Mouse (Mus musculus) heart, embryonic 15.5 days (tissue): Measurements from ENCODE around the gene Prdm15. TPM values are rescaled to one million over a fixed set of nuclear protein-coding genes. Genes with fewer than 3 reads are reported as not detected.

Experiments
- ATAC-seq: fragments of 200-750 bp; cut with Nextera tagmentation; replicated peaks from 2 replicates; pipeline ENCODE4 v1.8.0; 2017; ENCODE audit warnings: low read depth, moderate TSS enrichment; ENCODE audit not compliant: insufficient number of reproducible peaks, insufficient read depth, low FRiP score
- H3K27ac ChIP-seq: fragments of 300-500 bp; sonication (generic); 2 replicates; pipeline ENCODE4 v1.5.1; 2015; ENCODE audit warnings: mild to moderate bottlenecking, inconsistent platforms
- H3K27me3 ChIP-seq: fragments of 300-500 bp; sonication (generic); 2 replicates; pipeline ENCODE4 v1.6.1; 2015; ENCODE audit warnings: inconsistent platforms
- H3K36me3 ChIP-seq: fragments of 300-500 bp; sonication (generic); 2 replicates; pipeline ENCODE4 v1.6.1; 2015; ENCODE audit warnings: mild to moderate bottlenecking, inconsistent platforms
- H3K4me1 ChIP-seq: fragments of 300-500 bp; sonication (generic); replicated peaks from 2 replicates; pipeline ENCODE4 v1.6.1; 2015; ENCODE audit warnings: inconsistent platforms
- H3K4me2 ChIP-seq: fragments of 300-500 bp; sonication (generic); 2 replicates; pipeline ENCODE4 v1.6.1; 2015; ENCODE audit warnings: inconsistent platforms, mild to moderate bottlenecking, moderate library complexity
- H3K4me3 ChIP-seq: fragments of 300-500 bp; sonication (generic); 2 replicates; pipeline ENCODE4 v1.5.1; 2015; ENCODE audit warnings: mild to moderate bottlenecking, inconsistent platforms
- H3K9ac ChIP-seq: fragments of 300-500 bp; sonication (generic); 2 replicates; pipeline ENCODE4 v1.6.1; 2015; ENCODE audit warnings: mild to moderate bottlenecking, inconsistent platforms
- H3K9me3 ChIP-seq: fragments of 300-500 bp; sonication (generic); replicated peaks from 2 replicates; pipeline ENCODE4 v1.6.1; 2016; ENCODE audit warnings: inconsistent platforms
- WGBS: fragments of 180-500 bp; shearing (Covaris S2); methylation state at CpG from one replicate; pipeline ENCODE4 v1.1.7; 2015; ENCODE audit warnings: mixed read lengths; 5-methylcytosine and 5-hydroxymethylcytosine counted together
- polyA plus RNA-seq: library from polyadenylated mRNA; unstranded; fragments of >200 nt; fragmentation: Nextera tagmentation; extraction: Ambion mirVana; gene quantifications from 2 replicates; pipeline ENCODE4 v1.2.1, GENCODE M21; 2015

Prdm15 gene
- polyA plus RNA-seq, 1 experiment from 2014 or later: 4.8 TPM

DNA sequence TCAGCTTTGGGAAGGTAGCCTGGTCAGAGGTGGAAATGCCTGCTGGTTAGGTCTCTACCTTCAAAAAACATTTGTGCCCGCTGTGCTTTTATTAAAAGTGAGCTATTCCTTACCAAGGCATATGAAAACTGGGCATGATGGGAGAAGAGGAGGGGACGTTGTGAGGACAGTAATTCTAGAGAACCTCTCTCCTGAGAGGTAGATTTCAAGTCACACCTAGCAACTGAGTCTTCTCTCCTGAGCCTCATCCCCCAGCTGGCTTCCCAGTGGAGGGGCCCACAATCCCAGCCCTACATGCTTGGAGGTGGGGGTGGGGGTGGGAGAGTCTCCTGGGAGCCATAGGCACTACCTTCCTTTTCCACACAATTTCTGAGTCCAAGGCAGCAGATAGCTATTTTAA is 87.0 kb downstream of the Prdm15 start:
- peaks cover 20% of the 10 kb centered on the region for H3K4me1 ChIP-seq
- peaks cover 47% of the 10 kb centered on the region for H3K27me3 ChIP-seq
- H3K4me3 ChIP-seq: no peak overlapping the region
- no peak overlapping the region for H3K9ac ChIP-seq
- no peaks in the 10 kb centered on the region for H3K36me3 ChIP-seq
- WGBS: 69% methylated on average over 2 of the region's 2 CpGs
- no peak overlapping the region for H3K27ac ChIP-seq
- H3K9me3 ChIP-seq: no peaks in the 10 kb centered on the region
- H3K4me2 ChIP-seq: no peak overlapping the region
- no peak for ATAC-seq

DNA sequence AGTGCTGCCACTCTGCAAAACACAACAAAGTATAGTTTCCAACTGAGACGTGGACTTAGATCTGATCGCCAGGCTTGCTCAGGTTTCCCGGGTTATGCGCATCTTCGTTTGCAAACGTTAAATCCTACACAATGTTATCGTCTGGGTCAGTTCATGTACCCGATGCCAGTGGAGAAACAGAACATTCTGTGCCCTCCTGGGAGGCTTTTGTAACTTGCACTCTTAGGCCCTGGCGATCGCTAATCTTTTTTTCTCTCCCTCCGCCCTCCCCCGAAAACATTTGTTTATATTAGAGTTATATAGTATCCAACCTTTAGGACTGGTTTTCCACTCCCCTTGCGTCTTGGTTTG is 87.7 kb downstream of the Prdm15 start:
- Histone ChIP-seq H3K36me3 (no peaks in the 10 kb centered on the region), H3K4me3 (peak overlapping the region; percentile 59), H3K4me2 (peak overlapping the region; percentile 91), H3K27ac (no peak overlapping the region), H3K27me3 (peaks cover 47% of the 10 kb centered on the region), H3K4me1 (peaks cover 26% of the 10 kb centered on the region), H3K9me3 (no peaks in the 10 kb centered on the region), H3K9ac (peak overlapping the region; percentile 50)
- 15% methylated on average over 13 of the region's 13 CpGs for WGBS
- no peak for ATAC-seq

DNA sequence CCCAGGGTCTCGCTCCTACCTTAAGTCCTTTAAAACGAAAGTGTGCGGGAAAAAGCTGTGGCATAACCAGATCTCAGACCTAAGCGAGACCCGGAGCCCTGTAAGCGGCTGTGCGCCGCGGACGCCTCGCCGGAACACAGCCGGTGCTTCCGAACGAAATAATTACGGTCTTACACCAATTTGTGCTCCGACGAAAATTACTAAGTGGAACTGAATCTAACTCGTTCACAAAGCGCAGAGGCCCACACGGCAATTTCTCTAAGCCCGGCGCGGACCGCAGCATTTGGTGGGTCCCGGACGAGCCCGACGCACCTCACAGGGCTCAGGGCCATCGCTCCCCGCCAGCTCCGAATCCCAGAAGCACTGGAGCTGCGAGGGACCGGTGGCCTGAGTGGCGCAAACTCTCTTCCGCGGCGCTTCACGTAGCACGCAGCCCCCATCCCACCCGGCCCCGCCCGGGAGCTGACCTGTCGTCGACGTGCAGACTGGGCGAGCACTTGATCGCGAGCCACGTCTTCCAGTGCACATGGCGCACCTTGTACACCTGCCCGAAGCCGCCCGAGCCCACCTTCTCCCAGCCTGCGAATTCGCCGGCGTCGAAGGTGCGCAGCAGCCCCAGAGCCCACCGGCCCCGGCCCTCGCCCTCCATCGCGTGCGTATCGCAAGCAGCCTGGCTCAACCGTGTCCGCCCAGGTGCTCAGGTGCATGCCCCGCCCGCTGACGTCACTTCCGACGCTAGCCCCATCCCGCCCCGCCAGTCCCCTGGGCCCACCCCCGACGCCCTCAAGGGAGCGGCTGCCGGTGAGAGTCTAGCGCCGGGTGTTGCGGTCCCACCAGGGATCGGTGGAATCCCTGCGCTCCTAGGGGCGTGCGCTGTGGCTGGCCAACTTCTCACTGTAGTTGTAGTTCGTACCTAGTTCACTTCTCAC is 88.3 kb downstream of the Prdm15 start, which contains the start of gene Ripk4:
Ripk4 (minus strand) TSS at position 727 of the 929 bp plus-strand sequence.
- H3K4me3 ChIP-seq: peak within 1 kb of the TSS; percentile 59
- H3K4me1 ChIP-seq: peaks cover 28% of the 10 kb centered on the region
- no peak within 1 kb of the TSS for H3K27ac ChIP-seq
- H3K36me3 ChIP-seq: no peaks in the 10 kb centered on the region
- peak within 1 kb of the TSS; percentile 50 for H3K9ac ChIP-seq
- H3K9me3 ChIP-seq: no peaks in the 10 kb centered on the region
- H3K4me2 ChIP-seq: peak within 1 kb of the TSS; percentile 91
- WGBS: under 1% methylated on average over 88 of the region's 88 CpGs
- H3K27me3 ChIP-seq: peaks cover 47% of the 10 kb centered on the region
- ATAC-seq: peak; percentile 56

- H3K4me1 ChIP-seq: peaks cover 28% of the 10 kb centered on the region
- peaks cover 47% of the 10 kb centered on the region for H3K27me3 ChIP-seq
- ATAC-seq: no peak
- no peaks in the 10 kb centered on the region for H3K9me3 ChIP-seq
- no peak overlapping the region for H3K27ac ChIP-seq
- H3K4me2 ChIP-seq: peak overlapping the region; percentile 91
- WGBS: 60% methylated on average over 2 of the region's 2 CpGs
- no peaks in the 10 kb centered on the region for H3K36me3 ChIP-seq
- H3K4me3 ChIP-seq: no peak overlapping the region
- no peak overlapping the region for H3K9ac ChIP-seq
These were observed 89.9 kb downstream of the Prdm15 start for GRCm38 (mm10) chr16:97761782-97762181.

DNA sequence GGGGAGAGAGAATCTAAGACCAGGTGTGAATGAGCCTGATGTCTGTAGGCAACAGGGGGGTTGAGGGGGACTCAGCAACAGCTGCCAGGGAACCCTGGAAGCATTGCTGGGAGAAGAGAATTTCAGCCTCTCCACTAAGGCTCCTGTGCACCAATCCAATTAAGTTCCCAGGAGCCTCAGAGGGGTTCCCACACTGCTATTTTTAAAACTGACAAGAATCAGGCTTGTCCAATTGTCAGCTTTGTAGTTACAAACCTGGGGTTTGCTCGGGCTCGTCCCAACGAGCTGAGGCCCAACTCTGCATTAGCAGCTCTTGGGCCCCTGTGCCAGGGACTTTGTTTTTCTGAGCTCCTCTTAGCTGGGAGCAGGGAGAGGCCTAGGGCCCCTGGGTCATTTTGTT is 92.0 kb downstream of the Prdm15 start:
- peak overlapping the region; percentile 66 for H3K27ac ChIP-seq
- no peak overlapping the region for H3K9ac ChIP-seq
- no peaks in the 10 kb centered on the region for H3K9me3 ChIP-seq
- peaks cover 28% of the 10 kb centered on the region for H3K4me1 ChIP-seq
- peaks cover 33% of the 10 kb centered on the region for H3K27me3 ChIP-seq
- no peak overlapping the region for H3K4me3 ChIP-seq
- 30% methylated on average over 3 of the region's 3 CpGs for WGBS
- no peak for ATAC-seq
- no peaks in the 10 kb centered on the region for H3K36me3 ChIP-seq
- H3K4me2 ChIP-seq: no peak overlapping the region

GRCm38 (mm10) chr16:97758288-97758687 is 93.4 kb downstream of the Prdm15 start:
- Histone ChIP-seq H3K4me3 (no peak overlapping the region), H3K4me2 (no peak overlapping the region), H3K4me1 (peaks cover 23% of the 10 kb centered on the region), H3K9ac (no peak overlapping the region), H3K27me3 (peaks cover 20% of the 10 kb centered on the region), H3K27ac (no peak overlapping the region), H3K36me3 (no peaks in the 10 kb centered on the region), H3K9me3 (no peaks in the 10 kb centered on the region)
- ATAC-seq: no peak
- WGBS: 52% methylated on average over 2 of the region's 2 CpGs

DNA sequence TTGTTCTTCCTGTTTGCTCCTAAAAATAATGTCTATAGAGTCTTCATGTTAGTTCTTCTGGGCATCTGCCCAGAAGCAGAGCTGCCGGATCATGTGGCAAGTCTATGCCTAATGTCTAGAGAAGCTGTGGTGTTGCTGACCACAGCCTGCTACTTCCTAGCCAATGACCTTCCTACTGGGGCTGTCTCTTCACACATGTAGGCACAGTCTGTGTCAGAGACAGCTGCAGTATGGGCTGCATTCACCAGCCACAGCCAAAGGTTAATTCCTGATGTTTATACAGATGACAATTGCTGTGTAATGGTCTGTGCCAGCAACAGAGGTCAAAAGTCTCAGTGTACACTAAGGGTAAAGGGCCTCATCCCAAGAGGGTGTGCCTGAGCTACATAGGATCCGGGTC is 95.2 kb downstream of the Prdm15 start:
- WGBS: 78% methylated on average over 2 of the region's 2 CpGs
- no peak overlapping the region for H3K9ac ChIP-seq
- H3K9me3 ChIP-seq: no peaks in the 10 kb centered on the region
- H3K4me3 ChIP-seq: no peak overlapping the region
- H3K27me3 ChIP-seq: peaks cover 3% of the 10 kb centered on the region
- H3K27ac ChIP-seq: no peak overlapping the region
- peaks cover 22% of the 10 kb centered on the region for H3K4me1 ChIP-seq
- no peak overlapping the region for H3K4me2 ChIP-seq
- H3K36me3 ChIP-seq: no peaks in the 10 kb centered on the region
- no peak for ATAC-seq

DNA sequence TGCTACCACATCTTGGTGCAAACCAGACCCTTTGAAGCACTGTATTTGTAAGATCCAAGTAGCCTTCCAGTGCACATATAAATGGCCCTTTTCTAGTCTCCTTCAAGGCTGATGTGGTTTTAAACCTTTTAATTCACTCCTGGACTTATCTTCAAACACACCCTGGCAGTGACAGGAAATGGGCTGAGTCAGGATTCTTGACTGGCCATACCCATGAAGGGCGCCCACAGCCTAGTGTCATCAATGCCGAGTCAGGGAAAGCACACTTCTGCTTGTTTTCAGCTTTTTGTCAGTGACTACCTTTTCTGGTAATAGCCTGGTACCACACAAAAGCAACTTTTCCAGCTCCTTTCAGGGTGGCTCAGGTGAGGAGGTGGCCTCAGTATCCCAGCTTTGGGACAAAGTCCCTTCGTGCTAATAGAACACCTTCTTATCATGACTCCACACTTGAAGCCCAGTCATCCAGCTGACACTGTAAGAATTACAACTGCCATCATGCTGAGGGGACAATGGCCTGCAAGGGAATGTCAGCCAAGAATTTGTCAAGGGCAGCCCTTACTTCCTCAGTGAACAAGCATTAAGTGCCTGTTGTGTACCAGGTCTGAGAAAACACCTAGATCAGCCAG is 99.2 kb downstream of the Prdm15 start:
- H3K4me1 ChIP-seq: peaks cover 6% of the 10 kb centered on the region; the same call in 1 of the 2 replicates
- H3K9ac ChIP-seq: no peak overlapping the region
- no peaks in the 10 kb centered on the region for H3K36me3 ChIP-seq
- H3K27me3 ChIP-seq: no peaks in the 10 kb centered on the region
- H3K9me3 ChIP-seq: no peaks in the 10 kb centered on the region
- 50% methylated on average over 3 of the region's 3 CpGs for WGBS
- no peak for ATAC-seq
- no peak overlapping the region for H3K4me2 ChIP-seq
- H3K27ac ChIP-seq: no peak overlapping the region
- H3K4me3 ChIP-seq: no peak overlapping the region

GRCm38 (mm10) chr16:97751884-97752283 is 99.8 kb downstream of the Prdm15 start:
- no peak overlapping the region for H3K27ac ChIP-seq
- H3K9me3 ChIP-seq: no peaks in the 10 kb centered on the region
- H3K27me3 ChIP-seq: no peaks in the 10 kb centered on the region
- H3K36me3 ChIP-seq: no peaks in the 10 kb centered on the region
- no peak overlapping the region for H3K4me2 ChIP-seq
- peaks cover 6% of the 10 kb centered on the region; the same call in 1 of the 2 replicates for H3K4me1 ChIP-seq
- H3K4me3 ChIP-seq: no peak overlapping the region
- WGBS: 48% methylated on average over 8 of the region's 8 CpGs
- H3K9ac ChIP-seq: no peak overlapping the region
- ATAC-seq: no peak

GRCm38 (mm10) chr16:97748421-97748820 is 103.2 kb downstream of the Prdm15 start:
- no peaks in the 10 kb centered on the region for H3K36me3 ChIP-seq
- no peak overlapping the region for H3K4me3 ChIP-seq
- no peak overlapping the region for H3K4me2 ChIP-seq
- H3K27me3 ChIP-seq: no peaks in the 10 kb centered on the region
- WGBS: 83% methylated on average over 6 of the region's 6 CpGs
- no peak overlapping the region for H3K9ac ChIP-seq
- no peak for ATAC-seq
- no peaks in the 10 kb centered on the region for H3K9me3 ChIP-seq
- H3K4me1 ChIP-seq: peaks cover 6% of the 10 kb centered on the region; the same call in 1 of the 2 replicates
- no peak overlapping the region for H3K27ac ChIP-seq
